Mouse (Mus musculus): ENCODE results near the gene Pik3r1. TPM values are rescaled to one million over a fixed set of nuclear protein-coding genes. Genes with fewer than 3 reads are reported as not detected.

Pik3r1 gene
- total and polyA plus RNA-seq, 2 experiments, result 12.2 to 38.4 TPM

GRCm38 (mm10) chr13:101809796-101810195, 41.8 kb upstream of the Pik3r1 start:
- Histone ChIP-seq H3K4me3 (ENCODE audit: insufficient read depth, low read depth, low read length) (no peak overlapping the region), H3K27me3 (ENCODE audit: control insufficient read depth, insufficient read depth, low read length) (no peaks in the 10 kb centered on the region)
- peak; percentile 23 for DNase-seq (ENCODE audit: extremely low read depth, low read depth, low spot score)

GRCm38 (mm10) chr13:101805559-101806091, 37.6 kb upstream of the Pik3r1 start:
- Histone ChIP-seq H3K4me3 (ENCODE audit: insufficient read depth, low read depth, low read length) (no peak overlapping the region), H3K4me1 (ENCODE audit: control insufficient read depth, insufficient read depth, low read length) (peaks cover 8% of the 10 kb centered on the region), H3K36me3 (ENCODE audit: control insufficient read depth, insufficient read depth, low read length) (no peaks in the 10 kb centered on the region), H3K79me2 (ENCODE audit: control insufficient read depth, insufficient read depth, low read length) (no peaks in the 10 kb centered on the region), H3K9ac (ENCODE audit: low read depth, low read length) (no peak overlapping the region), H3K27ac (replicated peaks; ENCODE audit: insufficient read depth, low read depth, low read length) (no peak overlapping the region), H3K27me3 (ENCODE audit: control insufficient read depth, insufficient read depth, low read length) (no peaks in the 10 kb centered on the region)
- WGBS, result 60% methylated on average over 3 of the region's 3 CpGs
- no peak for DNase-seq (ENCODE audit: extremely low read depth, low read depth, low spot score)
- TF ChIP-seq POLR2A (IDR thresholded peaks at IDR 0.05; ENCODE audit: extremely low read depth, insufficient read depth, low read length), result no peak
- TF ChIP-seq CTCF (IDR thresholded peaks at IDR 0.05; ENCODE audit: low read depth, low read length), result no peak

More at GRCm38 (mm10) chr13:101809796-101810195, 41.8 kb upstream of the Pik3r1 start:
- WGBS, result 89% methylated on average over 3 of the region's 3 CpGs
- H3K27ac ChIP-seq (replicated peaks; ENCODE audit: insufficient read depth, low read depth, low read length), result no peak overlapping the region
- H3K79me2 ChIP-seq (ENCODE audit: control insufficient read depth, insufficient read depth, low read length), result no peaks in the 10 kb centered on the region
- no peak for TF ChIP-seq POLR2A (IDR thresholded peaks at IDR 0.05; ENCODE audit: extremely low read depth, insufficient read depth, low read length)
- H3K36me3 ChIP-seq (ENCODE audit: control insufficient read depth, insufficient read depth, low read length), result no peaks in the 10 kb centered on the region
- no peak overlapping the region for H3K9ac ChIP-seq (ENCODE audit: low read depth, low read length)
- H3K4me1 ChIP-seq (ENCODE audit: control insufficient read depth, insufficient read depth, low read length), result peaks cover 6% of the 10 kb centered on the region; the same call in 1 of the 2 replicates

- H3K36me3 ChIP-seq (ENCODE audit: control insufficient read depth, insufficient read depth, low read length), result no peaks in the 10 kb centered on the region
- no peaks in the 10 kb centered on the region for H3K79me2 ChIP-seq (ENCODE audit: control insufficient read depth, insufficient read depth, low read length)
- H3K4me3 ChIP-seq (ENCODE audit: insufficient read depth, low read depth, low read length), result peak overlapping the region; percentile 44
- peak overlapping the region; percentile 17 for H3K27ac ChIP-seq (replicated peaks; ENCODE audit: insufficient read depth, low read depth, low read length)
- WGBS, result 2% methylated on average over 41 of the region's 41 CpGs
- H3K4me1 ChIP-seq (ENCODE audit: control insufficient read depth, insufficient read depth, low read length), result peaks cover 6% of the 10 kb centered on the region
- TF ChIP-seq POLR2A (IDR thresholded peaks at IDR 0.05; ENCODE audit: extremely low read depth, insufficient read depth, low read length), result no peak
- TF ChIP-seq CTCF (IDR thresholded peaks at IDR 0.05; ENCODE audit: low read depth, low read length), result no peak
- peak overlapping the region; percentile 57 for H3K9ac ChIP-seq (ENCODE audit: low read depth, low read length)
- H3K27me3 ChIP-seq (ENCODE audit: control insufficient read depth, insufficient read depth, low read length), result no peaks in the 10 kb centered on the region
- peak; percentile 64 for DNase-seq (ENCODE audit: extremely low read depth, low read depth, low spot score)
Observed at GRCm38 (mm10) chr13:101801372-101802186, 33.6 kb upstream of the Pik3r1 start.

GRCm38 (mm10) chr13:101800833-101801371, 32.9 kb upstream of the Pik3r1 start:
- Histone ChIP-seq H3K27ac (replicated peaks; ENCODE audit: insufficient read depth, low read depth, low read length) (no peak overlapping the region; the same call in 1 of the 2 replicates), H3K4me3 (ENCODE audit: insufficient read depth, low read depth, low read length) (0 out of 2 replicates have a peak overlapping the region, but pooled peaks have one; percentile 44), H3K27me3 (ENCODE audit: control insufficient read depth, insufficient read depth, low read length) (no peaks in the 10 kb centered on the region), H3K4me1 (ENCODE audit: control insufficient read depth, insufficient read depth, low read length) (peaks cover 6% of the 10 kb centered on the region), H3K9ac (ENCODE audit: low read depth, low read length) (peak overlapping the region; percentile 57; the same call in 1 of the 2 replicates), H3K79me2 (ENCODE audit: control insufficient read depth, insufficient read depth, low read length) (no peaks in the 10 kb centered on the region), H3K36me3 (ENCODE audit: control insufficient read depth, insufficient read depth, low read length) (no peaks in the 10 kb centered on the region)
- TF ChIP-seq POLR2A (IDR thresholded peaks at IDR 0.05; ENCODE audit: extremely low read depth, insufficient read depth, low read length) (no peak), CTCF (IDR thresholded peaks at IDR 0.05; ENCODE audit: low read depth, low read length) (no peak)
- DNase-seq (ENCODE audit: extremely low read depth, low read depth, low spot score), result no peak
- WGBS, result 65% methylated on average over 10 of the region's 10 CpGs

GRCm38 (mm10) chr13:101800021-101800596, 32.1 kb upstream of the Pik3r1 start:
- peaks cover 6% of the 10 kb centered on the region for H3K4me1 ChIP-seq (ENCODE audit: control insufficient read depth, insufficient read depth, low read length)
- no peak for DNase-seq (ENCODE audit: extremely low read depth, low read depth, low spot score)
- 96% methylated on average over 13 of the region's 13 CpGs for whole genome bisulfite sequencing
- H3K9ac ChIP-seq (ENCODE audit: low read depth, low read length), result no peak overlapping the region
- H3K4me3 ChIP-seq (ENCODE audit: insufficient read depth, low read depth, low read length), result no peak overlapping the region
- no peaks in the 10 kb centered on the region for H3K79me2 ChIP-seq (ENCODE audit: control insufficient read depth, insufficient read depth, low read length)
- TF ChIP-seq POLR2A (IDR thresholded peaks at IDR 0.05; ENCODE audit: extremely low read depth, insufficient read depth, low read length) (no peak), CTCF (IDR thresholded peaks at IDR 0.05; ENCODE audit: low read depth, low read length) (no peak)
- no peak overlapping the region for H3K27ac ChIP-seq (replicated peaks; ENCODE audit: insufficient read depth, low read depth, low read length)
- no peaks in the 10 kb centered on the region for H3K27me3 ChIP-seq (ENCODE audit: control insufficient read depth, insufficient read depth, low read length)
- H3K36me3 ChIP-seq (ENCODE audit: control insufficient read depth, insufficient read depth, low read length), result no peaks in the 10 kb centered on the region

All from liver, adult 2 months (tissue).